Mouse (Mus musculus): ENCODE measurements around the gene Gm5868. TPM values are rescaled to one million over a fixed set of nuclear protein-coding genes. Genes with fewer than 3 reads are reported as not detected.
"Not testable (repeated sequence)": the region's sequence is repeated elsewhere in the genome, so short reads cannot be mapped to it uniquely, and the experiment has no call there.

The Gm5868 gene
- not detected for total RNA-seq (2021)
- long read RNA-seq, experiment 1, result 0 reads
- long read RNA-seq, experiment 2, result 0 reads

- DNase-seq (ENCODE audit: low spot score in 2 of 2), result no peak
Measured at GRCm38 (mm10) chr5:72587192-72587681, at the start of gene Gm5868. TSS of gene Gm5868 (minus strand) at chr5:72587551.

- DNase-seq (ENCODE audit: low spot score in 2 of 2), result no peak
Measured at GRCm38 (mm10) chr5:72636576-72636975, 49.2 kb upstream of the Gm5868 start.

- no peak for DNase-seq (ENCODE audit: low spot score in 2 of 2)
Measured at GRCm38 (mm10) chr5:72636122-72636521, 48.8 kb upstream of the Gm5868 start.

GRCm38 (mm10) chr5:72634791-72635271 lies 47.5 kb upstream of the Gm5868 start:
- no peak for DNase-seq (ENCODE audit: low spot score in 2 of 2)

GRCm38 (mm10) chr5:72630026-72630425 lies 42.7 kb upstream of the Gm5868 start:
- no peak for DNase-seq (ENCODE audit: low spot score in 2 of 2)

GRCm38 (mm10) chr5:72621022-72621421 lies 33.7 kb upstream of the Gm5868 start:
- DNase-seq (ENCODE audit: low spot score in 2 of 2), result no peak

- no peak for DNase-seq (ENCODE audit: low spot score in 2 of 2)
Measured at GRCm38 (mm10) chr5:72617413-72617812, 30.1 kb upstream of the Gm5868 start.

GRCm38 (mm10) chr5:72603138-72603537 lies 15.8 kb upstream of the Gm5868 start:
- no peak for DNase-seq (ENCODE audit: low spot score in 2 of 2)

- DNase-seq (ENCODE audit: low spot score in 2 of 2), result peak; percentile 18 to 30
Measured at GRCm38 (mm10) chr5:72601006-72601405, 13.7 kb upstream of the Gm5868 start.

GRCm38 (mm10) chr5:72586667-72587191 lies 622 bp downstream of the Gm5868 start:
- DNase-seq (ENCODE audit: low spot score in 2 of 2), result not testable (repeated sequence)

GRCm38 (mm10) chr5:72586122-72586521 lies 1.2 kb downstream of the Gm5868 start:
- not testable (repeated sequence) for DNase-seq (ENCODE audit: low spot score in 2 of 2)

- DNase-seq (ENCODE audit: low spot score in 2 of 2), result not testable (repeated sequence)
Measured at GRCm38 (mm10) chr5:72580970-72581332, 6.4 kb downstream of the Gm5868 start, which contains the start of gene Zar1. TSS of gene Zar1 (minus strand) at chr5:72581254.

- not testable (repeated sequence) for DNase-seq (ENCODE audit: low spot score in 2 of 2)
Measured at GRCm38 (mm10) chr5:72580088-72580969, 7.0 kb downstream of the Gm5868 start.

- DNase-seq (ENCODE audit: low spot score in 2 of 2), result not testable (repeated sequence)
Measured at GRCm38 (mm10) chr5:72579599-72579998, 7.8 kb downstream of the Gm5868 start.

- DNase-seq (ENCODE audit: low spot score in 2 of 2), result no peak
Measured at GRCm38 (mm10) chr5:72565621-72566020, 21.7 kb downstream of the Gm5868 start.

GRCm38 (mm10) chr5:72563183-72563582 lies 24.2 kb downstream of the Gm5868 start:
- not testable (repeated sequence) for DNase-seq (ENCODE audit: low spot score in 2 of 2)

GRCm38 (mm10) chr5:72560976-72561628 lies 26.2 kb downstream of the Gm5868 start:
- no peak for DNase-seq (ENCODE audit: low spot score in 2 of 2)

GRCm38 (mm10) chr5:72559544-72560049 lies 27.8 kb downstream of the Gm5868 start, which contains the start of gene Nfxl1:
TSS of gene Nfxl1 (minus strand) at chr5:72559684.
- DNase-seq (ENCODE audit: low spot score in 2 of 2), result peak; percentile 96 to 99

- peak in 1 of 2 experiments; percentile 30 for DNase-seq (ENCODE audit: low spot score in 2 of 2)
Measured at GRCm38 (mm10) chr5:72558716-72559526, 28.4 kb downstream of the Gm5868 start.

- no peak for DNase-seq (ENCODE audit: low spot score in 2 of 2)
Measured at GRCm38 (mm10) chr5:72556245-72556644, 31.1 kb downstream of the Gm5868 start.
